Mouse (Mus musculus) G1E (cell line): ENCODE data around the gene St8sia1.

Experiments used
- CTCF ChIP-seq: IDR thresholded peaks from 2 replicates; pipeline ENCODE4 v1.5.1; 2012; ENCODE audit warnings: low read depth, low read length, inconsistent platforms, mixed read lengths
- GATA1 ChIP-seq: IDR thresholded peaks from 2 replicates; pipeline ENCODE4 v1.6.1; 2012; ENCODE audit warnings: borderline replicate concordance, low read length, inconsistent platforms, mixed read lengths
- GATA2 ChIP-seq: IDR thresholded peaks from 2 replicates; pipeline ENCODE4 v1.6.1; 2012; ENCODE audit warnings: low read depth, low read length, inconsistent platforms, borderline replicate concordance

- no peak for TF ChIP-seq CTCF
- no peak for TF ChIP-seq GATA1
- TF ChIP-seq GATA2: no peak
Measured at GRCm38 (mm10) chr6:142964531-142965385, 506 bp upstream of the St8sia1 start.
